Mouse (Mus musculus) liver, adult (tissue): ENCODE measurements around the gene Pdk2.

Experiments used
- GATA4 ChIP-seq: IDR thresholded peaks from 2 replicates; pipeline ENCODE4 v1.6.1; 2014; ENCODE audit warnings: mild to moderate bottlenecking, low read length; ENCODE audit not compliant: insufficient replicate concordance

Gene Pdk2

GRCm38 (mm10) chr11:95024439-95025184, 16.5 kb downstream of the Pdk2 start:
- TF ChIP-seq GATA4, result no peak

- peak; percentile 53; the same call in 1 of the 2 replicates for TF ChIP-seq GATA4
Measured at GRCm38 (mm10) chr11:95023481-95023880, 17.7 kb downstream of the Pdk2 start.

- no peak for TF ChIP-seq GATA4
Measured at GRCm38 (mm10) chr11:95022237-95022992, 18.7 kb downstream of the Pdk2 start.

- TF ChIP-seq GATA4, result no peak
Measured at GRCm38 (mm10) chr11:95015484-95015883, 25.7 kb downstream of the Pdk2 start.

- TF ChIP-seq GATA4, result no peak
Measured at GRCm38 (mm10) chr11:95012487-95012886, 28.7 kb downstream of the Pdk2 start.

DNA sequence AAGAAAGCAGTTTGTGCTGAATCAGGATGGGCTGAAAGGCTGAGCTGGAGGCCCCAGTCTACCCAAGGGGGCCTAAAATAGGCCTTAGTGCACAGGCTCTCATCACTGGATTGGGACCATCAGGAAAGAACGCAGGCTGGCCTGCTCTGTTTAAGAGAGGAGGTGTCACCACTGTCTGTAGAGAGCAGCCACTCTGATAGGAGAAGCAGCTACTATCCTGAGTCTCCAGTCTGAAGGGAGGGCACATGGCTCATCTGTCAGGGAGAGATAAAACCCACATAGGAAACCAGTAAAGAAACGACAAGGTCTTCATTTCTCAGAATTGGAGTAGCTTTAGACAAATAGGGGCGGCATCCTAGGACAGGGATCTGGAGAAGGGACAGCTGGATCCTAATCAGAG, 29.1 kb downstream of the Pdk2 start:
- no peak for TF ChIP-seq GATA4

DNA sequence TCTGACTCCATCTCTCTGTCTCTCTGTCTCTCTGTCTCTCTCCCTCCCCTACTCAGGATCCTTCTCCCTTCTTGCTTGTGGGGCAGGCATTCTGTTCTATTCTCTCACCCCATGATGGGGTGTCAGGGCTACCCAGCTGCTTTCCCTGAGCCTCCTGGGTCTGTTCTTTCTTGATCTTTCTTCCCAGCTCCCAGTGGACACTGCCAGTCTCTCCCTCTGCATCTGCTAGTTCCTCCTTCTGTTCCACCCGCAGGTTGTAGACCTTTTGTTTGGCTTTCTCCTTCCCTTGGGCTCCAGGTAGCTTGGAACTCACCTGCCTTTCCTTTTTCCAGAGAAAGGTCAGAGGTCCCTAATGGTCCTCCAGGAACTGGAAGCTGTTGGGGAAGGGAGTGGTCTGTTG, 29.7 kb downstream of the Pdk2 start:
- no peak for TF ChIP-seq GATA4

DNA sequence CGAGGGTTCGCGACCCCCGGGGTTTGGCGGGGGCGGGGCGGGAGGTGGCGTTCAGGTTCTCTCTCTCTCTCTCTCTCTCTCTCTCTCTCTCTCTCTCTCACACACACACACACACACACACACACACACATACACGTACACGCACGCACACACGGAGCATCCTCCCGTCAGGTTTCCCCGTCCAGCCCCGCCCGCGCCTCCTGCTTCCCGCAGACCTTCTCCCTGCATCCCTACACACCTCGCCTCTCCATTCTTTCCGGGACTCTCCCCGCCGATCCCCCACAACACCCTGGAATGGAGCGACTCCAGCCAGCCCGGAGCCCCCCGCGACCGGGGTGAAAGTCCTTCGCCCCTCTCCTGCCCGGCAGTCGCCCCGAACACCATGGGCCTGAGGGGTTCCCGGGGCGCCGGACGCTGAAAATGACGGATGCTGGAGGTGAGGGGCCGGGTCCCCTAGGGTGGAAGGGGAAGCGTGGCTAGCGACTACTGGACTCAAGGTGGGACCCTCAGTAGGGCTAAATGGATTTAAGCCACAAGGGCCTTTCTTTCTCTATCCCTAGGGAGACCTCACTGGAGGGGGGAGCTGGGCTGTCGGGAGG, 30.9 kb downstream of the Pdk2 start:
- TF ChIP-seq GATA4, result no peak

- TF ChIP-seq GATA4, result no peak
Measured at GRCm38 (mm10) chr11:95009629-95010014, 31.5 kb downstream of the Pdk2 start, which contains the start of gene Samd14. Samd14 (plus strand) TSS chr11:95009879.

GRCm38 (mm10) chr11:95008661-95009628, 32.2 kb downstream of the Pdk2 start:
- no peak for TF ChIP-seq GATA4

DNA sequence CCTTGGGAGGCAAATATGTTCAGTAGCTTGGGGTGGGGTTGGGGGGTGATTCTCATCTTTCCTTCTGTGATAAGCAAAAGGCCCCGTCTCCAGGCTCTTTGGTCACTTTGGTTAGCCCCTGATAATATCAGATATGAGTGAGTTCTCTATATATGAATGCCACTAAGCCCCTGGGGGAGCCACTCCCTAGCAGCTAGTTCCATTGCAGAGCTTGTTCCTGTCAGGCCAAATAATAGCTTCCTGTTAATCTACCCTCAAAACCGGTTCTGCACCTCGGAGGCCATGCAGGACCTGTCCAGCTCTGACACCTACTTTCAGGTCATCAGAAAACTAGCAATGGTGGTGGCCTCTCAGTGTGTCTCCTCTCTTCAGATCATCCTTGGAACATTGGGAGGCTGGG, 33.7 kb downstream of the Pdk2 start:
- TF ChIP-seq GATA4, result no peak

DNA sequence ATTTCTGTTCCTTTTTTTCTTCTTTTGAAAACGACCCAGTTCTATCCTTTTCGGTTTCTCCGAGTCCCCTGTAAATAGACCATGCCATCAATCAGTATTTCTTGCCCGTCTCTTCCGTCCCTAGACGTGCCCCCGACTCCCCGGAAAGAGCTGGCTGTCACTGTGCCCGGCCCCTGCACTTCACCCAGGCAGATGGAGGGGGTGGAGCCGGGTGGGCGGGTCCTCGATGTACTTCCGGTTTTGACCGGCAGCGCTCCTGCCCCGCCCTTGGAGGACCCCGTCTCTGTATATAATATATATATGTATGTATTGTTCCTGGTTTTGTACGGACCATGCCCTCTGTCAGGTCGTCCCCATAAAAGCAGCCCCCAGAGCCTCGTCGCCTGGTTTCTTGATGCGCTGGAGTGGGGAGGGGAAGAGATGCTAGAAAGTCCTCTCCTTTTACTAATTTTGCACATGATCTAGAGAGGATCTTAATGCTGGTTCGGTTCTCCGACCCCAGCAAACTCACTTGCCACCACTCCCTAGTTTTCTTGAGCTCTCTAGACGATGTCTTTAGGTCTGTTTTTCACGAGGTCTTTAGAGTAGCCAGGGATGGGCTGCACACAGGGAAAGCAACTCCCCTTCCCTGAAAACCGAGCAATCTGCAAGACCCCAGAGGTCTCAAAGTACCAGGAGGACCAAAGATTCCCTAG, 34.5 kb downstream of the Pdk2 start:
- no peak for TF ChIP-seq GATA4

GRCm38 (mm10) chr11:95006038-95006437, 35.1 kb downstream of the Pdk2 start:
- TF ChIP-seq GATA4, result no peak

GRCm38 (mm10) chr11:95004937-95005198, 36.3 kb downstream of the Pdk2 start:
- TF ChIP-seq GATA4, result no peak

- no peak for TF ChIP-seq GATA4
Measured at GRCm38 (mm10) chr11:95004136-95004936, 36.8 kb downstream of the Pdk2 start.
